Mouse (Mus musculus) small intestine, adult 2 months (tissue): ENCODE results near the gene Sh3glb2.

Experiments used
- CTCF ChIP-seq: fragments of 200-500 bp; IDR thresholded peaks from 2 replicates; pipeline ENCODE4 v1.5.1; 2012; ENCODE audit warnings: low read depth, mild to moderate bottlenecking, control low read depth, inconsistent platforms, low read length, moderate library complexity, mixed read lengths; ENCODE audit not compliant: insufficient replicate concordance, insufficient read length; ENCODE audit errors: extremely low read depth
- POLR2A ChIP-seq: fragments of 200-500 bp; IDR thresholded peaks from 2 replicates; pipeline ENCODE4 v1.6.1; 2012; ENCODE audit warnings: low read depth, mild to moderate bottlenecking, control low read depth, inconsistent platforms, low read length, moderate library complexity

- TF ChIP-seq POLR2A, result peak; percentile 46; the same call in 1 of the 2 replicates
- no peak for TF ChIP-seq CTCF
These were observed 33.0 kb upstream of the Sh3glb2 start, which contains the start of gene Dolpp1 for GRCm38 (mm10) chr2:30392114-30392576.
